Mouse (Mus musculus): Measurements from ENCODE around the gene Ldlrad3. TPM values are rescaled to one million over a fixed set of nuclear protein-coding genes. Genes with fewer than 3 reads are reported as not detected.

Ldlrad3 gene
- polyA plus RNA-seq, 1 experiment from 2014 or later: 4.3 TPM

DNA sequence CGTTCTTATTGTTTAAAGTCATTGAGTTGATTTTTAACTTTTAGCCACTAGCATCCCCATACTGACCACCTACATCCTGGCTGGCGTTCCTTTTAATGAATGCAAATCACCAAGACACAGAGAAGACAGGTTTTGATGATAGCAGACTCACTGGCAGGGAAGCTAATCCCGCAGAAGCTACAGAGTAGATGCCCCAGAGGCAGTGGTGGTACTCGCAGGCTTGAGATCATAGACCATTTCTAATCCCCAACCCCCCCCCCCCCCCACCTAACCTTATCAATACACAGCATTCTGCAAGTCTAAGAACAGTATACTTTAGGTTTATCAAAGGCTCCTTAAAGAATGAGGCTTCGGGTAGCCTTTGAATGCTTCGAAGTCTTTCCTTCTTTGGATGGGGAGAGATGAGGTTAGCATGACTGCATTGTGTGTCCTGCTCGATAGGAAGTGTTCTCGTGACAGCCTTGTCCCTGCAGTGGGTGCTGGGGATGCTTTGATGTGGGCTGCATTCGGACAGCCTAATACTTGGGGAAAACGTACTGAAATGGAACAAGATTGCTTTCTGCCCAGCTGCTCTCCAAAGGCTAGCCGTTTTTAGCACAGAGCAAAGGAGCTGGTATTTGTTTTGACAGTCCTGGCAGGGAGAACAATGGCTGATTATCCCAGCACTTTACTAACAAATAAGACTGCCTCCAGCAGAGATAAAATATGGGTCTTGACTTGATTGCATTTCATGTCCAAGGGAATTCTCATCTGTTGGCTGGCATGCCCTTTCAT is 37.4 kb upstream of the Ldlrad3 start:
- 29% methylated on average over 11 of the region's 11 CpGs for WGBS
- Histone ChIP-seq H3K27me3 (replicated peaks; ENCODE audit: control insufficient read depth, insufficient read depth, low read length) (no peaks in the 10 kb centered on the region), H3K4me1 (replicated peaks; ENCODE audit: control insufficient read depth, insufficient read depth, low read length) (no peaks in the 10 kb centered on the region), H3K4me3 (ENCODE audit: low read depth, low read length) (no peak overlapping the region), H3K36me3 (ENCODE audit: control insufficient read depth, insufficient read depth) (no peaks in the 10 kb centered on the region), H3K9me3 (ENCODE audit: control insufficient read depth) (no peaks in the 10 kb centered on the region), H3K4me2 (replicated peaks; ENCODE audit: low read depth) (no peak overlapping the region), H3K27ac (ENCODE audit: low read depth, low read length) (no peak overlapping the region), H3K9ac (ENCODE audit: low read depth, low read length) (no peak overlapping the region)
- TF ChIP-seq CTCF (IDR thresholded peaks at IDR 0.05; ENCODE audit: low read depth): no peak
- no peak for ATAC-seq

DNA sequence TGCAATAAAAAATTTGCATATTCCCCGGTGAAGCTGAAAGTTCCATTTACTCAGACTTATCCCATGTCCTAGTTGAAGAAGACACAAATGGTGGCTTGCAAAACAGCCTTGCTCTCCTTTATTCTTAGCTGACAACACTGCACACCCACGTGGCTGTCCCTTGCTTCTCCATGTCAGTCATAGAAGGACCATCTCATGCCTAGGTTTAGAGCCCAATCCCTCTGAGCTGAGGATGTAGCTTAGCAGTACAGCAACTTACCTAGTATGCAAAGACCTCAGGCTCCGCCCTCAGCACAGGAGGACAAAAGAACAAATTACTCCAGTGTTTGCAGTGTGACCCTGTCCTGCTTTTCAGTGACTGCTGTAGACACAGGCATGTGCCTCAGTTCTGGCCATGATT is 36.6 kb upstream of the Ldlrad3 start:
- 55% methylated on average over 3 of the region's 3 CpGs for WGBS
- Histone ChIP-seq H3K36me3 (ENCODE audit: control insufficient read depth, insufficient read depth) (no peaks in the 10 kb centered on the region), H3K9me3 (ENCODE audit: control insufficient read depth) (no peaks in the 10 kb centered on the region), H3K27me3 (replicated peaks; ENCODE audit: control insufficient read depth, insufficient read depth, low read length) (no peaks in the 10 kb centered on the region), H3K4me3 (ENCODE audit: low read depth, low read length) (no peak overlapping the region), H3K4me1 (replicated peaks; ENCODE audit: control insufficient read depth, insufficient read depth, low read length) (no peaks in the 10 kb centered on the region), H3K9ac (ENCODE audit: low read depth, low read length) (no peak overlapping the region), H3K4me2 (replicated peaks; ENCODE audit: low read depth) (no peak overlapping the region), H3K27ac (ENCODE audit: low read depth, low read length) (no peak overlapping the region)
- no peak for ATAC-seq
- no peak for TF ChIP-seq CTCF (IDR thresholded peaks at IDR 0.05; ENCODE audit: low read depth)

DNA sequence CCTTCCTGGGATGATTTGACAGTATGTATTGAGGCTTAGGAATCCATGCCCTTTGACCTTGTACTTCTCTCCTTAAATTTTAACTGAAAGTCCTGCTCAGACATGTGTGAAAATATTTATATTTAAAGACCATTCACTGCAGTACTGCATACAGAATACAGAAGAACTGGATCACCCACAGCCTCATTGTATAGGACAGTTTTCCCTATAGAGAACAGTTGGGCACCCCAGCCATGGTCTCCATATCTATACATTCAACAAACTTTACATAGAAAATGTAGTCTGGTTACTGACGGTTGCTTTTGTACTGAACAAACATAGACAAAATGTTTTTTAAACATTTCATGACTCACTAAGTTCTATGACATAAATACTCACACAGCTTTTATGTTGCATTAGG is 30.6 kb upstream of the Ldlrad3 start:
- no peak overlapping the region for H3K27ac ChIP-seq (ENCODE audit: low read depth, low read length)
- no peak for TF ChIP-seq CTCF (IDR thresholded peaks at IDR 0.05; ENCODE audit: low read depth)
- ATAC-seq: no peak
- H3K9ac ChIP-seq (ENCODE audit: low read depth, low read length): no peak overlapping the region
- 76% methylated on average over 1 of the region's 1 CpGs for WGBS
- no peaks in the 10 kb centered on the region for H3K9me3 ChIP-seq (ENCODE audit: control insufficient read depth)
- no peaks in the 10 kb centered on the region for H3K36me3 ChIP-seq (ENCODE audit: control insufficient read depth, insufficient read depth)
- no peaks in the 10 kb centered on the region for H3K27me3 ChIP-seq (replicated peaks; ENCODE audit: control insufficient read depth, insufficient read depth, low read length)
- H3K4me3 ChIP-seq (ENCODE audit: low read depth, low read length): no peak overlapping the region
- H3K4me2 ChIP-seq (replicated peaks; ENCODE audit: low read depth): no peak overlapping the region
- H3K4me1 ChIP-seq (replicated peaks; ENCODE audit: control insufficient read depth, insufficient read depth, low read length): no peaks in the 10 kb centered on the region

DNA sequence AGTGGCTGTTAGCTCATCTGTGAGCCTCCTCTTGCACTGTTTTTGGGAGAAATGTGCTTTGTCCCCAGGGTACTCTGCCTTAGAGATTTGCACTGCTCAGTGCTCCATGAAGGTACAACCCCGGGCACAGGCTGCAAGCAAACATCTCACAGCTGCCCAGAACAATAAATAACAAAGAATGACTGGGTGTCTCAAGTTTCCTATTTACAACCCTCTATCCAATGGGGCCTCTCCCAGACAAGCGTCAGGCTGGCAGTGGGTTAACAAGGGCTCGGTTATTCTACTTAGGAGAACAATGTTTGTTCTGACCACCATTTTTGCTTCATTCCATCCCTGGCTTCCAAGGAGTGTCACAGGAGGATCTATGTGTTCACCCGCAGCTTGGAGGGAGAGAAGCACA is 25.9 kb upstream of the Ldlrad3 start:
- Histone ChIP-seq H3K9ac (ENCODE audit: low read depth, low read length) (no peak overlapping the region), H3K9me3 (ENCODE audit: control insufficient read depth) (no peaks in the 10 kb centered on the region), H3K27ac (ENCODE audit: low read depth, low read length) (no peak overlapping the region), H3K27me3 (replicated peaks; ENCODE audit: control insufficient read depth, insufficient read depth, low read length) (no peaks in the 10 kb centered on the region), H3K4me1 (replicated peaks; ENCODE audit: control insufficient read depth, insufficient read depth, low read length) (no peaks in the 10 kb centered on the region), H3K4me2 (replicated peaks; ENCODE audit: low read depth) (no peak overlapping the region), H3K4me3 (ENCODE audit: low read depth, low read length) (no peak overlapping the region), H3K36me3 (ENCODE audit: control insufficient read depth, insufficient read depth) (no peaks in the 10 kb centered on the region)
- 10% methylated on average over 4 of the region's 4 CpGs for WGBS
- no peak; the same call in 1 of the 2 replicates for ATAC-seq
- TF ChIP-seq CTCF (IDR thresholded peaks at IDR 0.05; ENCODE audit: low read depth): no peak

DNA sequence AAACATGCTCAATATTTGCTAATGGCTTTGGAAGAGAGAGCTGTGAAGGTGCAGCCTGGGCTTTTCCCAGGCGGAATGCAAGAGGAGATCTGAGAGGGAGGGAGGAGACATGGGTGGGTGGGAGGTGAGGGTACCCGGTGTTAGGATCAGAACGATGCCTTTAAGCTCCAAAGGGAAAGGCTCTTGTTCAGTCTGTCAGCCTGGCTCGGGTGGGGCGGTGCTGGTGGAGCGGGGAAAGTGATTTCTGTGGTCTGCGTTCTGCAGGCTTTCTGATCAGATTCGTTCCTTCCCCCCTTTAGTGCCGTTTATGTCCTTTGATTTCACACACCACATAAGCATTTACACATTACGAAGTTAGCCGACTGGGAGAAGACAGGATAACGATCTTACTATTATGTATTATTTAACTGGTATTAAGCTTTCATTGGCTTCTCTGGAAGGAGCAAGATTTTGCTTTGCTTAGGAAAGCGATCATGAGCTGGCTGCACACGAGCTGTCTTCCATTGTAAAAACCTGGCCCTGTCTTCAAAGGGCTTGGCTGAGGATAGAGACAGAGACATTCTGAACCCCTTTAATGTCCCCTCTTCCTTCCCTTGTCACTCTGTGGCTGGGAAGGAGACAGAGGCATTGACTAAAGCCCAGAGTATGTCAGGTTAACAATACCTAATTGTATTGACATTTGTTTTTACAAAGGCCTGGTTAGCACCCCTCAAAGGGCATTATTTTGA is 19.7 kb upstream of the Ldlrad3 start:
- Histone ChIP-seq H3K9me3 (ENCODE audit: control insufficient read depth) (no peaks in the 10 kb centered on the region), H3K4me1 (replicated peaks; ENCODE audit: control insufficient read depth, insufficient read depth, low read length) (no peaks in the 10 kb centered on the region), H3K4me2 (replicated peaks; ENCODE audit: low read depth) (no peak overlapping the region), H3K36me3 (ENCODE audit: control insufficient read depth, insufficient read depth) (no peaks in the 10 kb centered on the region), H3K4me3 (ENCODE audit: low read depth, low read length) (no peak overlapping the region), H3K27ac (ENCODE audit: low read depth, low read length) (no peak overlapping the region), H3K27me3 (replicated peaks; ENCODE audit: control insufficient read depth, insufficient read depth, low read length) (no peaks in the 10 kb centered on the region), H3K9ac (ENCODE audit: low read depth, low read length) (no peak overlapping the region)
- 12% methylated on average over 14 of the region's 14 CpGs for WGBS
- ATAC-seq: no peak
- TF ChIP-seq CTCF (IDR thresholded peaks at IDR 0.05; ENCODE audit: low read depth): no peak

DNA sequence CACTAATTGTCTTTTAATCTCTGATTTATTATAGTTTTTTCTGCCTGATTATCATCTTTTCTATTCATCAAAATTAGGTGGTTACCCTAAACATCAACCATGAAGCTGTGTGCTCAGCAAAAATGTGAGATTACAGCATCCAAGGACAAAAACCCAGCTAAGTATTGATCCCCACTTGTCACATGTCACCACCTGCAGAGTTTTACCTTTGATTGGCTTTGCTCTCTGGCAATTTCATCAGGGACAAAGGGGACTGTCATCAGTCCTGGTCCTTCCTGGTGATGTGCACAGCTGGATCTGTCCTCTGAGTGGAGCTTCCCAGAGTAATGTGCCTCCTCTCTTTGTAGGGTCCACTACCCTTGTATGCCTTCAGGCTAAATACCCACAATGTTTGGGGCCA is 17.3 kb upstream of the Ldlrad3 start:
- Histone ChIP-seq H3K36me3 (ENCODE audit: control insufficient read depth, insufficient read depth) (no peaks in the 10 kb centered on the region), H3K4me1 (replicated peaks; ENCODE audit: control insufficient read depth, insufficient read depth, low read length) (no peaks in the 10 kb centered on the region), H3K27me3 (replicated peaks; ENCODE audit: control insufficient read depth, insufficient read depth, low read length) (no peaks in the 10 kb centered on the region), H3K9me3 (ENCODE audit: control insufficient read depth) (no peaks in the 10 kb centered on the region), H3K9ac (ENCODE audit: low read depth, low read length) (no peak overlapping the region), H3K27ac (ENCODE audit: low read depth, low read length) (no peak overlapping the region), H3K4me3 (ENCODE audit: low read depth, low read length) (no peak overlapping the region), H3K4me2 (replicated peaks; ENCODE audit: low read depth) (no peak overlapping the region)
- TF ChIP-seq CTCF (IDR thresholded peaks at IDR 0.05; ENCODE audit: low read depth): no peak
- ATAC-seq: no peak

Data from intestine, postnatal 0 days (tissue).